Mouse (Mus musculus) kidney, embryonic 16.5 days (tissue): ENCODE measurements at regions not wholly inside any gene's neighbourhood (a gene's known extent, or its start where the extent isn't known, plus 50 kb on each side); places are given as distances from the start of the nearest gene placed in this dataset.
A peak's percentile ranks its signal among the peaks of the same experiment; 100 is the strongest.

ENCODE experiments used
- ATAC-seq: fragments of 200-750 bp; cut with Nextera tagmentation; 2 replicates; pipeline ENCODE4 v1.8.0; 2017; ENCODE audit warnings: moderate TSS enrichment; ENCODE audit not compliant: low FRiP score, low TSS enrichment
- H3K27ac ChIP-seq: fragments of 300-500 bp; sonication (generic); 2 replicates; pipeline ENCODE4 v1.5.1; 2014; ENCODE audit warnings: low read length
- H3K27me3 ChIP-seq: fragments of 300-500 bp; sonication (generic); 2 replicates; pipeline ENCODE4 v1.6.1; 2014; ENCODE audit warnings: low read length, control low read depth, mixed read lengths; ENCODE audit not compliant: insufficient read depth
- H3K36me3 ChIP-seq: fragments of 300-500 bp; sonication (generic); 2 replicates; pipeline ENCODE4 v1.6.1; 2014; ENCODE audit warnings: low read length, control low read depth, mixed read lengths; ENCODE audit not compliant: insufficient read depth
- H3K4me1 ChIP-seq: fragments of 300-500 bp; sonication (generic); 2 replicates; pipeline ENCODE4 v1.6.1; 2014; ENCODE audit warnings: low read length, control low read depth, mixed read lengths; ENCODE audit not compliant: insufficient read depth
- H3K4me2 ChIP-seq: fragments of 300-500 bp; sonication (generic); replicated peaks from 2 replicates; pipeline ENCODE4 v1.6.1; 2014; ENCODE audit warnings: low read depth, low read length
- H3K4me3 ChIP-seq: fragments of 300-500 bp; sonication (generic); 2 replicates; pipeline ENCODE4 v1.5.1; 2014; ENCODE audit warnings: mild to moderate bottlenecking, low read length
- H3K9ac ChIP-seq: fragments of 300-500 bp; sonication (generic); replicated peaks from 2 replicates; pipeline ENCODE4 v1.6.1; 2014; ENCODE audit warnings: low read length
- H3K9me3 ChIP-seq: fragments of 300-500 bp; sonication (generic); 2 replicates; pipeline ENCODE4 v1.6.1; 2016; ENCODE audit warnings: low read length, control low read depth
- WGBS: fragments of 180-500 bp; shearing (Covaris S2); extraction: QIAGEN DNeasy Blood & Tissue Kit; methylation state at CpG from one replicate; pipeline ENCODE4 v1.1.7; 2014; 5-methylcytosine and 5-hydroxymethylcytosine counted together

DNA sequence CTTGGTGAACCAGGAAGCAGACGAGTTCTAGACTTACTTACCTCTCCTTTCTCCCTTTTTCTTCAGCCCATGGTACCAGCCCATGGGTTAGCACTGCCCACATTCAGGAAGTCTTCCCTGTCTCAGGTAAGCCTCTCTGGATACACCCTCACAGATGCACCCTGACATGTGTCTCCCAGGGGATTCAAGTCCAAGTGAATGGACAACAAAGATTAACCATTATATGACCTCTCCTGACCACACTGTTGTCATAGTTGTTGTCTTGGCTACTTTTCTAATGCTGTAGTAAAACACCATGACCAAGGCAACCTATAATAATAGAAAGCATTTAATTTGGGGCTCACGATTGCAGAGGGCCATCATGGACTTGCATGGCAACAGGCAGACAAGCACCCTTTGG, 98.8 kb upstream of the Vash1 start:
- Histone ChIP-seq H3K27me3 (no peaks in the 10 kb centered on the region), H3K4me2 (no peak overlapping the region), H3K9me3 (no peaks in the 10 kb centered on the region), H3K4me1 (peaks cover 7% of the 10 kb centered on the region; the same call in 1 of the 2 replicates), H3K9ac (no peak overlapping the region), H3K27ac (no peak overlapping the region), H3K4me3 (no peak overlapping the region), H3K36me3 (no peaks in the 10 kb centered on the region)
- no peak for ATAC-seq
- WGBS = 88% methylated on average over 2 of the region's 2 CpGs

DNA sequence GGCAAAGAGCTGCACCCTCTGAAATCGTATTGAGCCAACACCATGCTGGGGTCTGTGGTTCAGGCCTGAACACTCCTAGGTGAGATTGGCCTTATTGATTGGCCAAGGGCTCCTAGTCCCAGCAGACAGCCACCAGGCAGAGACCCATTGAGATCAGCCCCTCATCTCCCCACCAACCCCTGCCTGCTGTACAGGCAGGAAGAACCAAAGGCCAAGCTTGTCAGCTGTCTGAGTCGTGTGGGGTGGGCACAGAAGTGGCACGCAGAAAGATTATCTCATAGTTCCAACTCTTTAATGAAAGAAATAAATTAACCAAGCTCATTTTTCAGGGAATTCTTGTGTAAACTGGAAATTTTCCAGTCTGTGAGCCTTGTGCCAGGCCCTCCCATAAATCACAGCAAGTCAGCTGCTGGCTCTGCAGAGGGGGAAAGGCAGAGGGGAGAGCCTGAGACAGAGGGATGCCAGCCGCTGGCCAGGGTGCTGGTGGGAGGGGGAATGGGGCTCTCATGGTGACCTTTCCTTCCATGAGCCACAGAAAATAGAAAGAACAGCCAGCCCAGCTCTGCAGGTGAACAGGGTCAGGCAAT, 98.3 kb upstream of the Vash1 start:
- H3K9ac ChIP-seq = no peak overlapping the region
- H3K4me3 ChIP-seq = no peak overlapping the region
- H3K4me1 ChIP-seq = peaks cover 7% of the 10 kb centered on the region; the same call in 1 of the 2 replicates
- no peaks in the 10 kb centered on the region for H3K27me3 ChIP-seq
- no peak overlapping the region for H3K27ac ChIP-seq
- WGBS = 38% methylated on average over 4 of the region's 4 CpGs
- peak; percentile 79; the same call in 1 of the 2 replicates for ATAC-seq
- no peaks in the 10 kb centered on the region for H3K36me3 ChIP-seq
- H3K9me3 ChIP-seq = no peaks in the 10 kb centered on the region
- H3K4me2 ChIP-seq = no peak overlapping the region

DNA sequence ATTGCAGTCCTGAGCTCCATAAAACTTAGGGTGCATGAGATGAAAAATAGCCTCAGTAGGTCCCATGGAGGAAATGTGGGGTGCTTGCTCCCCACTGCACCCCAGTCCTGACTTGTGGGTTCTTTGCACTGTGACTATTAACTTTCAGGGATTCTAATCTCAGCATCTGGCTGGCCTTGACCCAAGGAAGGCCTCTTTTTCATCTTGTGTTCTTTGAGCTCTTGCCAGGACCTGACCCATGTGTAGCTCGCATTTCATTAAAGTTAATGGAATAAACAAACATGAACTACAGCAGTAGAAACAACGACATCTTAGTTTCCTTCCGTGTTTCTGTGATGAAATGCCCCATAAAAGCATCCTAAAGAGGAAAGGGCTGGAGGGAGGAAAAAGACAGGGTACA, 96.4 kb upstream of the Vash1 start:
- Histone ChIP-seq H3K36me3 (no peaks in the 10 kb centered on the region), H3K27ac (no peak overlapping the region), H3K9ac (no peak overlapping the region), H3K4me3 (no peak overlapping the region), H3K9me3 (no peaks in the 10 kb centered on the region), H3K4me1 (peaks cover 7% of the 10 kb centered on the region; the same call in 1 of the 2 replicates), H3K4me2 (no peak overlapping the region), H3K27me3 (no peaks in the 10 kb centered on the region)
- 30% methylated on average over 3 of the region's 3 CpGs for WGBS
- no peak for ATAC-seq

DNA sequence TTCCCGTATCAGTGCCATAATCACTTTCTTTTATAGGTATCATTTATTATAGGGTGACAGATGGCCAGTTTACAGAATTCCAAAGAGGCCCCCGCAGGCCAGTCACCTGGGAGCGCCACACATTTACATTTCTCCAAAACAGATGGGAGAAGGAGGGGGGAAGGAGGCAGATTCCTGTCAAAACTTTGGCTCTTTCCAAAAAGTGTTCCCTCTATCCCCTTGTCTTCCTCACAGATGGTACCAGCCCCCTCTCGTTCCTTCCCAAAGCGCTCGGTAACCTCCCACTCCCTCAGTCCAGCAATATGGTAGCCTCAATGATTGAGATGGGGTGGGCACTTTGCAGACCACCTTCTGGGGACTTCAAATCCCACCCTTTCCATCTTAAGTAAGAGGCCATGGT, 90.5 kb upstream of the Vash1 start:
- Histone ChIP-seq H3K27me3 (no peaks in the 10 kb centered on the region), H3K4me3 (no peak overlapping the region), H3K9ac (no peak overlapping the region), H3K4me1 (no peaks in the 10 kb centered on the region), H3K9me3 (no peaks in the 10 kb centered on the region), H3K4me2 (no peak overlapping the region), H3K36me3 (no peaks in the 10 kb centered on the region), H3K27ac (no peak overlapping the region)
- no peak for ATAC-seq
- WGBS = 76% methylated on average over 6 of the region's 6 CpGs

DNA sequence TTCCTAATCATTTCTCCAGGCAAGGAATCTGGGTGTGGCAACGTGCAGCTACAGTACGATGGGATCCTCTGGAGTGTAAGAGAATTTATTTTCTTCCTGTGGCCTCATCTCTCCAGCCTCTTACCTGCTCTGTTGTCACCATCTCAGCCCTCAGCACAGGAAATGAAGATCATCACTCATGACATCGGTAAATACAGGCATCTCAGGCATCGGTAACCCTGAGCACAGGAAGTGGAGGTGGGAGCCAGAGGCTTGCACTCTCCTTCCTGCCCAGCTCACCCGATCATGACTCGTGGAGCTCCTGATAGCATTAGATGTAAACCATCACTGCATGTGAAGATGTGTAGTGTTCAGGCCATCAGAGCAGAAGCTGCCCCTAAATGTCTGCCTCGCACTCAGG, 86.0 kb upstream of the Vash1 start:
- Histone ChIP-seq H3K4me3 (no peak overlapping the region), H3K27me3 (no peaks in the 10 kb centered on the region), H3K4me1 (no peaks in the 10 kb centered on the region), H3K9ac (no peak overlapping the region), H3K4me2 (no peak overlapping the region), H3K9me3 (no peaks in the 10 kb centered on the region), H3K27ac (no peak overlapping the region), H3K36me3 (no peaks in the 10 kb centered on the region)
- WGBS = 51% methylated on average over 7 of the region's 7 CpGs
- no peak for ATAC-seq

DNA sequence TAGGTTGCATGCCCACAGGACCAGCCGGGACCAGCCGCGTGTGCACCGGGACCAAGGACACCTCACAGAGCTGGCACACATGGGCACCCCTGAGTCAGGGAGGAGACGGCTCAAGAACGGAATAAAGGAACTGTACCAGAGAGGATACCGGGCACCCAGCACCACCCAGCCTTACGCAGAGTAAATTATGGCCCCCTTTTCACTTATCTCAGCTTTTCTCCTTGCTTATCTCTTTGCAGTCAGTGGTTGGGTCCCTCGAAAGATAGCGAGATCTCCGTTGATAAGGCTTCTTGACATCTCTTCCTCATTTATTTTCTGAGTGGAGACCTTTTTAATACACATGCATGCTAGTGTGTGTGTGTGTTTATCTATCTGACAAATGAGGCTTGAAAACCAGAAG, 83.9 kb upstream of the Vash1 start:
- no peaks in the 10 kb centered on the region for H3K36me3 ChIP-seq
- ATAC-seq = no peak
- no peak overlapping the region for H3K27ac ChIP-seq
- H3K4me3 ChIP-seq = no peak overlapping the region
- no peaks in the 10 kb centered on the region for H3K27me3 ChIP-seq
- H3K9ac ChIP-seq = no peak overlapping the region
- 90% methylated on average over 11 of the region's 11 CpGs for WGBS
- no peaks in the 10 kb centered on the region for H3K4me1 ChIP-seq
- H3K4me2 ChIP-seq = no peak overlapping the region
- no peaks in the 10 kb centered on the region for H3K9me3 ChIP-seq

DNA sequence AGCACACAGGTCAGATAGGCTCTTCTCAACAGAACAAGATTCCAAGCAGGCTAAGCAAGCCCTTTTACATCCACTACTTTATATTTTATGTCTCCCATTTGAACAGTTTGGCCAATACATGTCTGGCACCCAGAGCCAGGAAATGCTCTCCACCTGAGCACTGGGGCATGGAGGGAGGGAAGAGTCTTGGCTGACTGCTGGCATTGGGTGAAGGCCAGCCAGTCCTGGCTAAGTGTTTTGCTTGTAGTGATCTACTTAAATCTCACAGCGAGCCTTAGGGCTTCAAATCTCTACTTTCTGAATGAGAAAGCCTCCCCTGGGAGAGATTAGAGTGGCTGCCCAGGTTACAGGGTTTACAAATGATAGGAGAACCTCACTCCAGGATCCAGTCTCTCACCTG, 78.5 kb upstream of the Vash1 start:
- Histone ChIP-seq H3K27ac (no peak overlapping the region), H3K9me3 (no peaks in the 10 kb centered on the region), H3K9ac (no peak overlapping the region), H3K4me2 (no peak overlapping the region), H3K36me3 (no peaks in the 10 kb centered on the region), H3K4me3 (no peak overlapping the region), H3K4me1 (no peaks in the 10 kb centered on the region), H3K27me3 (no peaks in the 10 kb centered on the region)
- no peak for ATAC-seq
- 48% methylated on average over 1 of the region's 1 CpGs for WGBS

DNA sequence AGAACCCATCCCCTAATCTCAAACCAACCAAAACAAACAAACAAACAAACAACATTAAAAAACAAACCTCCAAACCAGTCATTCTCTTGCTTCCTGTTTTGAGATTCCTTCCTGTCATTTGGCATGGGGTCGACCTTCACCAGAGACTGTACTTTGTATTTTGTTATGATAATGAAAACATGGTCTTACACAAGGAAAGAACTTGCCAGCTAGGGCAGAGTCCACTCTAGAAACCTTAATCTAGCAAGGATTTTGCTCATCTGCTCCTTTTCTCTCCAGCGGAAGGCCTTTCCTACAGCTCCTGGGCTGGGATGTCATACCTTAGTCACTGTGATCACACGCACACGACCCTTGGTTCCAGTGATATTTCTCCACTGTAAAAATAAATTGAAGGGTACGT, 75.0 kb upstream of the Vash1 start:
- ATAC-seq = no peak
- no peaks in the 10 kb centered on the region for H3K9me3 ChIP-seq
- no peaks in the 10 kb centered on the region for H3K36me3 ChIP-seq
- H3K4me1 ChIP-seq = no peaks in the 10 kb centered on the region
- no peak overlapping the region for H3K27ac ChIP-seq
- 89% methylated on average over 5 of the region's 5 CpGs for WGBS
- H3K9ac ChIP-seq = no peak overlapping the region
- H3K4me2 ChIP-seq = no peak overlapping the region
- no peaks in the 10 kb centered on the region for H3K27me3 ChIP-seq
- H3K4me3 ChIP-seq = no peak overlapping the region

DNA sequence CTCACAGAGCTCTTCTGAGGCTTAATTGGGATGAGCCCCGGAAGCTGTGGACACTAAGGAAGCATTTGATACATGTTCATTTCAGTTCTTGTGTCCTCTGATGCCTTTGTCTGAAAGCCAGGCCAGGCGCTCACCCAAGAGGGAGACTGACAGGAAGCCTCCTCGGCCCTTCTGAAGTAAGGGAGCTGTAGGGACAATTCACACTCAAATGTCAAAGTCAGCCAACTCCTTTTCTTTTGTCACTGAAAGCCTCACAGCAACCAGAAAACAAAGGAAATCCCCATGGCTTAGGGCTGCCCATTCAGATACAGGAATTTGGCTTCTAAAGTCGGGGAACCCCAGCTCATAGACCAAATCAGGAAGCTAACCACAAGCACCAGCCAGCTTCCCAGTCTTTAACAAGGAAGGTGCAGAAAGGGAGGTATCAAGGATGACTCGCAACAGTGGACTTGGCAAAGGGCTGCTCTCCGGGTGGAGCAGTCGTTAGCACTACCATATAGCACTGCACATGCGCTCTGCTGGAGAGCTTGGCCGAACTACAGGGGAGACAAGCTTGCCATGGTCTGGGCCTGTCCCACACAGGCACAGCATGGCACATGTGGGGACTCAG, 66.0 kb upstream of the Vash1 start:
- 33% methylated on average over 9 of the region's 9 CpGs for WGBS
- H3K27me3 ChIP-seq = no peaks in the 10 kb centered on the region
- H3K27ac ChIP-seq = no peak overlapping the region
- ATAC-seq = no peak
- H3K9me3 ChIP-seq = no peaks in the 10 kb centered on the region
- H3K4me1 ChIP-seq = no peaks in the 10 kb centered on the region
- H3K4me2 ChIP-seq = no peak overlapping the region
- H3K9ac ChIP-seq = no peak overlapping the region
- H3K36me3 ChIP-seq = no peaks in the 10 kb centered on the region
- no peak overlapping the region for H3K4me3 ChIP-seq

DNA sequence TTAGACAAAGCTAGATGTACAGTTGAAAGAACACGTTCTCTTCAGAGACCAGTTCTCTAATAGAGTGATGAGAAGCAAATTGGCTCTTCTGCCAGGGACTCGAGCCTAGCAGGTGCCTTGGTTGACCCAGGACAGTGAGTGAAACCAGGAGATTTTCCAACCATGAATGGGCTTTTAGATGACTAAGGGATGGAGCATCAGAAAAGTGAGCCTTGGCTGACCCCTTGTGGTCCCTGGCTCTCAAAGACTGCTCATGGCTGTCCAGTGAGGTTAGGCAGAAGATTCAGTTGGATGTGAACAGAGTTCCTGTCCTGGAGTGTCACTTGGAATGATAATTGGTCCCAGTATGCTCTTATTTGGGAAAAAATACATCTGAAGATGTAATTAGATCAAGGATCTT, 64.3 kb upstream of the Vash1 start:
- Histone ChIP-seq H3K9ac (no peak overlapping the region), H3K27ac (no peak overlapping the region), H3K4me1 (no peaks in the 10 kb centered on the region), H3K36me3 (no peaks in the 10 kb centered on the region), H3K4me2 (no peak overlapping the region), H3K9me3 (no peaks in the 10 kb centered on the region), H3K27me3 (no peaks in the 10 kb centered on the region), H3K4me3 (no peak overlapping the region)
- WGBS = 38% methylated on average over 2 of the region's 2 CpGs
- 0 out of 2 replicates have a peak, but pooled peaks have one; percentile 73 for ATAC-seq
